Mouse (Mus musculus) midbrain, embryonic 14.5 days (tissue): ENCODE results near the gene Ppm1l. TPM values are rescaled to one million over a fixed set of nuclear protein-coding genes. Genes with fewer than 3 reads are reported as not detected.

Source experiments
- ATAC-seq: fragments of 200-750 bp; cut with Nextera tagmentation; 2 replicates; pipeline ENCODE4 v1.8.0; 2017; ENCODE audit warnings: moderate number of reproducible peaks, moderate library complexity; ENCODE audit not compliant: low FRiP score, low TSS enrichment
- DNase-seq: peaks from one replicate; pipeline ENCODE4 v3.0.0-alpha.2; 2015
- H3K27ac ChIP-seq: fragments of 300-500 bp; sonication (generic); replicated peaks from 2 replicates; pipeline ENCODE4 v1.5.1; 2014; ENCODE audit warnings: mild to moderate bottlenecking, low read depth, low read length, moderate library complexity
- H3K27me3 ChIP-seq: fragments of 300-500 bp; sonication (generic); 2 replicates; pipeline ENCODE4 v1.6.1; 2014; ENCODE audit warnings: low read length, control low read depth, mixed read lengths; ENCODE audit not compliant: control insufficient read depth, insufficient read depth
- H3K36me3 ChIP-seq: fragments of 300-500 bp; sonication (generic); 2 replicates; pipeline ENCODE4 v1.6.1; 2014; ENCODE audit warnings: low read length, control low read depth; ENCODE audit not compliant: control insufficient read depth, insufficient read depth
- H3K4me1 ChIP-seq: fragments of 300-500 bp; sonication (generic); 2 replicates; pipeline ENCODE4 v1.6.1; 2014; ENCODE audit warnings: mild to moderate bottlenecking, antibody characterized with exemption, low read length, control low read depth; ENCODE audit not compliant: control insufficient read depth, insufficient read depth
- H3K4me2 ChIP-seq: fragments of 300-500 bp; sonication (generic); 2 replicates; pipeline ENCODE4 v1.6.1; 2014; ENCODE audit warnings: mild to moderate bottlenecking, low read length, moderate library complexity
- H3K4me3 ChIP-seq: fragments of 300-500 bp; sonication (generic); replicated peaks from 2 replicates; pipeline ENCODE4 v1.5.1; 2014; ENCODE audit warnings: low read depth, low read length
- H3K9ac ChIP-seq: fragments of 300-500 bp; sonication (generic); replicated peaks from 2 replicates; pipeline ENCODE4 v1.6.1; 2014; ENCODE audit warnings: mild to moderate bottlenecking, low read length, moderate library complexity
- H3K9me3 ChIP-seq: fragments of 300-500 bp; sonication (generic); 2 replicates; pipeline ENCODE4 v1.6.1; 2016; ENCODE audit warnings: low read length, control low read depth, mixed read lengths; ENCODE audit not compliant: control insufficient read depth
- WGBS: fragments of 180-500 bp; shearing (Covaris S2); extraction: QIAGEN DNeasy Blood & Tissue Kit; methylation state at CpG from one replicate; pipeline ENCODE4 v1.1.7; 2014; 5-methylcytosine and 5-hydroxymethylcytosine counted together
- polyA plus RNA-seq: library from polyadenylated mRNA; unstranded; fragments of >200 nt; fragmentation: Nextera tagmentation; extraction: Ambion mirVana; gene quantifications from 2 replicates; pipeline ENCODE4 v1.2.1, GENCODE M21; 2014

The Ppm1l gene
- polyA plus RNA-seq, 1 experiment from 2014 or later = 26.2 TPM

DNA sequence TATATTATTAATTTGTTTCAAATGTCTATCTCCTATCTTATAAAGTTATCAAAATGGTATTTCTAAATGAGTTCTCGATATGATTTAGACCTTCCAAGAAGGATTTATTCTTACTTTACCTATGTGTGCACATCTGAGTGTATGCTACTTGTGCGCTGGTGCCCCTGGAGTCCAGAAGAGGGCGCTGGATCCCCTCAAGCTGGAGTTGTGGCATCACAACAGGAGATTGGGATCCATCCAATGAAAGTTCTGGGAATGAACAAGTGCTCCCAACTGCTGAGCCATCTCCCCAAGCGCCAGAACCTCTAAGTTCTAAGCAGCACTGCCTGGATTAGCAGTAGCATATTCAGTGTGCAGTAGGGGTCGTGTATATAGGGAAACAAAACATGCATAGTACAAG is 78.4 kb downstream of the Ppm1l start:
- H3K27ac ChIP-seq = no peak overlapping the region
- no peaks in the 10 kb centered on the region for H3K27me3 ChIP-seq
- H3K9ac ChIP-seq = no peak overlapping the region
- no peak for DNase-seq
- no peak overlapping the region for H3K4me3 ChIP-seq
- no peaks in the 10 kb centered on the region for H3K36me3 ChIP-seq
- H3K4me1 ChIP-seq = no peaks in the 10 kb centered on the region
- 87% methylated on average over 5 of the region's 5 CpGs for WGBS
- no peaks in the 10 kb centered on the region for H3K9me3 ChIP-seq
- no peak for ATAC-seq
- H3K4me2 ChIP-seq = no peak overlapping the region

DNA sequence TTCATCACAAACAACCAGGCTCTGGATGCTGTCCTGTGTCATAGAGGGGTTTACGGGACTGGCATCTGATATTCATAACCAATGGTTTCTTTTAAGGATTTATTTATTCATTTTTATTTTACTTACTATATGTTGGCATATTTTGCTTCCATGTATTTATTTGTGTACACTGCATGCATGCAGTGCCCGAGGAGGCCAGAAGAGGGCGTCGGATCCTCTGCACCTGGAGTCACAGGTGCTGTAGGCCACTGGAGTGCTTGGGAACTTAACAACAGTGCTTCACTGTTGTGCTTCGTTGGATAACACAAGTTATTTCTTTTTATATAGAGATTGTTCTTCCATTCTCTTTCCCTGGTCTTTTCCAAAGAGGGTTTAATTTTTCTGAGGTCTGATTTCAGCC is 81.1 kb downstream of the Ppm1l start:
- no peak overlapping the region for H3K27ac ChIP-seq
- no peaks in the 10 kb centered on the region for H3K9me3 ChIP-seq
- 72% methylated on average over 5 of the region's 5 CpGs for WGBS
- H3K36me3 ChIP-seq = no peaks in the 10 kb centered on the region
- DNase-seq = no peak
- ATAC-seq = no peak
- no peak overlapping the region for H3K9ac ChIP-seq
- H3K4me2 ChIP-seq = no peak overlapping the region
- no peak overlapping the region for H3K4me3 ChIP-seq
- 0 out of 2 replicates have a peak, but pooled peaks cover 1% of the 10 kb centered on the region for H3K27me3 ChIP-seq
- H3K4me1 ChIP-seq = no peaks in the 10 kb centered on the region

GRCm38 (mm10) chr3:69399336-69399735 is 82.7 kb downstream of the Ppm1l start:
- no peak overlapping the region for H3K9ac ChIP-seq
- H3K27me3 ChIP-seq = 0 out of 2 replicates have a peak, but pooled peaks cover 7% of the 10 kb centered on the region
- H3K36me3 ChIP-seq = no peaks in the 10 kb centered on the region
- no peak overlapping the region for H3K4me3 ChIP-seq
- 87% methylated on average over 6 of the region's 6 CpGs for WGBS
- DNase-seq (no peak), ATAC-seq (no peak)
- H3K4me2 ChIP-seq = no peak overlapping the region
- H3K4me1 ChIP-seq = no peaks in the 10 kb centered on the region
- no peaks in the 10 kb centered on the region for H3K9me3 ChIP-seq
- H3K27ac ChIP-seq = no peak overlapping the region

DNA sequence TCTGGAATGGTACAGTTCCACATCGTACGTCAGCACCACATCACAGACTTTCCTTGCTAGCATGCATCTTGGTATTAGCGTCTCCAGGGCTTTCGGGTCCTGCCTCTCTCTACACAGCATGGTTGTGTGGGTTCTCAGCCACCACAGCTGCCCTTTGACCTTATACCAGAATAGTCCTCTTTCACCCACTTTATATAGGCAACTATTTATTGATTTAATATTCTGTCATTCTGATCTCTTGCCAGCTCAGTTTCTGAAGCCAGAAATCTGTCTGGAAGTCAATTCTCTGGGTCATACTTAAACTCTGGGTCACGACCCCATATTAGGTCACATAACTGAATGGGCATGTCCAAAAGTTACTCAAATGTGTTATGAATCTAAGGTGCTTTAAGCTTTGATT is 86.5 kb downstream of the Ppm1l start:
- no peaks in the 10 kb centered on the region for H3K36me3 ChIP-seq
- DNase-seq (no peak), ATAC-seq (no peak)
- H3K9me3 ChIP-seq = no peaks in the 10 kb centered on the region
- no peaks in the 10 kb centered on the region for H3K4me1 ChIP-seq
- WGBS = 91% methylated on average over 5 of the region's 5 CpGs
- no peak overlapping the region for H3K4me3 ChIP-seq
- H3K9ac ChIP-seq = no peak overlapping the region
- no peak overlapping the region for H3K27ac ChIP-seq
- H3K4me2 ChIP-seq = no peak overlapping the region
- peaks cover 19% of the 10 kb centered on the region; the same call in 1 of the 2 replicates for H3K27me3 ChIP-seq

- Histone ChIP-seq H3K27me3 (peaks cover 29% of the 10 kb centered on the region), H3K4me2 (no peak overlapping the region), H3K27ac (no peak overlapping the region), H3K4me3 (no peak overlapping the region), H3K9me3 (no peaks in the 10 kb centered on the region), H3K9ac (no peak overlapping the region), H3K36me3 (no peaks in the 10 kb centered on the region), H3K4me1 (no peaks in the 10 kb centered on the region)
- 5% methylated on average over 5 of the region's 5 CpGs for WGBS
- DNase-seq = peak; percentile 68
- peak; percentile 69 for ATAC-seq
These were observed 89.7 kb downstream of the Ppm1l start for GRCm38 (mm10) chr3:69406210-69406895.

DNA sequence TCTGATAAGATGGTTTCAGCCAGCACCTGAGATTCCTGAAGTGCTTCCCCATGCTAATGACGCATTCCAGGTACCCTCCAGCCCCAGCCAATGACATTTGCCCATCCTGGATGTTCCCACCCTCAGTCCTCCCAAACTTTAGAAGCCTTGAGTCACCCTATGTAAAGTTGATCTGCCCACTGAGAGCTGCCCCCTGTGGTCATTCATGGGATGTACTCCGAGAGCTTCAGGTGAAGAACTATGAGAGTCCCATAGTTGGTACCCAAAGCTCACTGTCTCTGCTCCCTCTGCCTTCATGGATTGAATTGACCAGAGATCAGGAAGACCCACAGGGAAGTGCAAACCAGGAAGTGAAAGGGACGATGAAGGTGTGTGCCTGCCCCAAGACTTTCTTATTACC is 91.4 kb downstream of the Ppm1l start:
- no peaks in the 10 kb centered on the region for H3K36me3 ChIP-seq
- no peaks in the 10 kb centered on the region for H3K9me3 ChIP-seq
- H3K4me2 ChIP-seq = no peak overlapping the region
- DNase-seq = no peak
- H3K27me3 ChIP-seq = peaks cover 25% of the 10 kb centered on the region
- no peak overlapping the region for H3K4me3 ChIP-seq
- no peak overlapping the region for H3K27ac ChIP-seq
- no peak overlapping the region for H3K9ac ChIP-seq
- 86% methylated on average over 3 of the region's 3 CpGs for WGBS
- ATAC-seq = no peak
- H3K4me1 ChIP-seq = no peaks in the 10 kb centered on the region

DNA sequence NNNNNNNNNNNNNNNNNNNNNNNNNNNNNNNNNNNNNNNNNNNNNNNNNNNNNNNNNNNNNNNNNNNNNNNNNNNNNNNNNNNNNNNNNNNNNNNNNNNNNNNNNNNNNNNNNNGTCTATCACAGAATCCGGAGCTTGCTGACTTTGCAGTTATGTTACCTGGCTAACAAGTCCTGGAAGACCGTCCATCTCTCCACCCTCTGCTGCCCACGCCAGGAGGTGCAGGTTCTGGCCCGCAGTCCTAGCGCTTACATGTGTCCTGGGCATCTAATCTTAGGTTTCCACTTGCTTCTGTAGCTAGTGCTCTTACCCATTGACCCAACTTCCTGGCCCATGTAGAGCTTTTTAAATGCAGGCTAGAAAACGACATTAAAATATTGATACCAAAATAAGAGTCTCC is 99.5 kb downstream of the Ppm1l start:
- WGBS = 91% methylated on average over 6 of the region's 6 CpGs
- no peak overlapping the region for H3K4me2 ChIP-seq

GRCm38 (mm10) chr3:69422741-69423140 is 106.1 kb downstream of the Ppm1l start:
- WGBS = 74% methylated on average over 3 of the region's 3 CpGs
- no peaks in the 10 kb centered on the region for H3K36me3 ChIP-seq
- no peaks in the 10 kb centered on the region for H3K27me3 ChIP-seq
- H3K4me2 ChIP-seq = no peak overlapping the region
- H3K4me3 ChIP-seq = no peak overlapping the region
- no peak overlapping the region for H3K27ac ChIP-seq
- DNase-seq (no peak), ATAC-seq (no peak)
- H3K4me1 ChIP-seq = no peaks in the 10 kb centered on the region
- H3K9ac ChIP-seq = no peak overlapping the region
- no peaks in the 10 kb centered on the region for H3K9me3 ChIP-seq

More for the DNA sequence above, 99.5 kb downstream of the Ppm1l start:
- no peak overlapping the region for H3K9ac ChIP-seq
- H3K9me3 ChIP-seq = no peaks in the 10 kb centered on the region
- H3K4me3 ChIP-seq = no peak overlapping the region
- ATAC-seq (no peak), DNase-seq (no peak)
- H3K36me3 ChIP-seq = no peaks in the 10 kb centered on the region
- 0 out of 2 replicates have a peak, but pooled peaks cover 5% of the 10 kb centered on the region for H3K27me3 ChIP-seq
- H3K27ac ChIP-seq = no peak overlapping the region
- H3K4me1 ChIP-seq = no peaks in the 10 kb centered on the region

DNA sequence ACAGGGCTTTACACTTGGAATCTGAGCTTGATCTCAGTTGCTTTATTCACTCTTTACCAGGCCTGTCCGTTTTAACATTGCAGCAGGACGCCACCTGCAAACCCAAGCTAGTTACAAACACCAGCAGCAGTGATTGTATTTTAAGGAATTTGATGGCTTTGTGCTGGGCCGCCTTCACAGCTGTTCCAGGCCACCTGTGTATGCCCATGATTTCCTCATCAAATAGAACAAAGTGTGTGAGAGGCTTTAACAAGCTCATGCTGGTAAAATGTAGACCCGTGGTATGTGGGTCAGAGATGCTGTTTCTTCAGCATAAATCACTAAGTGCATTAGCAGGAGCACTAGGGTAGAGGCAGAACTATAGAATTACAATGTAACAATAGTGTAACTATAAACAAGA is 106.7 kb downstream of the Ppm1l start:
- Histone ChIP-seq H3K27ac (no peak overlapping the region), H3K9ac (no peak overlapping the region), H3K4me3 (no peak overlapping the region), H3K4me1 (no peaks in the 10 kb centered on the region), H3K36me3 (no peaks in the 10 kb centered on the region), H3K27me3 (no peaks in the 10 kb centered on the region), H3K4me2 (no peak overlapping the region), H3K9me3 (no peaks in the 10 kb centered on the region)
- DNase-seq (no peak), ATAC-seq (no peak)
- WGBS = 77% methylated on average over 4 of the region's 4 CpGs
